Mouse (Mus musculus): ENCODE data around the gene Pde2a. TPM values are rescaled to one million over a fixed set of nuclear protein-coding genes. Genes with fewer than 3 reads are reported as not detected.
"Not testable (repeated sequence)": the region's sequence is repeated elsewhere in the genome, so short reads cannot be mapped to it uniquely, and the experiment has no call there.

Gene Pde2a
- polyA plus RNA-seq, 2 experiments, result 10.5 to 12.7 TPM

DNA sequence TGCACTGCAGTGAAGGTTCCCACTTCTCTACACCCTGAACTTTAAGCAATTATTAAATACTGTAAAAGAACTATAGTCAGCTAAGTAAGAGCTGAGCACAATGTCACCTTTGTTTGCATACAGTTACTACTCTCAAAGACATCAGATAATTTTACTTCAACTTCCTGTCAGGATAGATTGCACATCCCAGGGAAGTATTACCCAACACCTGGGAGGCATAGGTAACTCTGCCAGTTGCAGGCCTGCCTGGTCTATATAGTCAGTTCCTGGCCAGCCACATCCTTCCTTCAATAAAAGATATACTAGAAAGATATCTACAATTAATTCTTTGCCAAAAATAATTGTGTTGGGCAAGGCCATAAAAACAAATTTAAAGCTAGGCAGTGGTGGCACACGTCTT lies 135.9 kb downstream of the Pde2a start:
- H3K4me2 ChIP-seq (replicated peaks; ENCODE audit: low read depth, low read length, severe bottlenecking), result no peak overlapping the region
- no peak for TF ChIP-seq POLR2A (IDR thresholded peaks at IDR 0.05; ENCODE audit: borderline replicate concordance, extremely low read depth, insufficient read depth, insufficient read length)
- ATAC-seq (ENCODE audit: low FRiP score, low read depth) (no peak), DNase-seq (ENCODE audit: low spot score) (no peak)
- H3K27me3 ChIP-seq (ENCODE audit: control insufficient read depth, insufficient read depth, low read length), result no peaks in the 10 kb centered on the region
- no peaks in the 10 kb centered on the region for H3K36me3 ChIP-seq (ENCODE audit: control insufficient read depth, insufficient read depth, low read length)
- WGBS, result 71% methylated on average over 1 of the region's 1 CpGs
- no peak overlapping the region for H3K4me3 ChIP-seq (replicated peaks; ENCODE audit: low read length)
- H3K4me1 ChIP-seq (ENCODE audit: control insufficient read depth, insufficient read depth, low read length), result no peaks in the 10 kb centered on the region
- no peaks in the 10 kb centered on the region for H3K9me3 ChIP-seq (ENCODE audit: control insufficient read depth, low read length)
- no peak overlapping the region for H3K27ac ChIP-seq (replicated peaks; ENCODE audit: low read depth, low read length)
- H3K9ac ChIP-seq (ENCODE audit: low read depth, low read length, severe bottlenecking), result no peak overlapping the region

DNA sequence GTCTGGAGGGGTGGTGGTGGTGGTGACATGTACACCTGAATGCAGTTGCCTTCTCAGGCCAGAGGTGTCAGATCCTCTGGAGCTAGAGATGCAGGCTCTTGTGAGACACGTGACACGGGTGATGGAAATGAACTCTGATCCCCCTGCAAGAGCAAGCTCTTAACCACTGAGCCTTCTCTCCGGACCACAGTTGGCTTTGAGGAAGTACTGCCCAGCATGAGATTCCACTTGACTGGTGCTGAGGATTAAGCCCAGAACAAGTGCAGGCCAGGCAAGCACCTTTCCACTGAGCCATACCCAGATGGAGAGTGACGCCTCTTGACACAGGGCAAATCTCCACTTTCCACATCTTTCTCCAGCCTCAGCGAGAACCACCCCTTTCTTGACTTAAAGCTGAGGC lies 137.9 kb downstream of the Pde2a start:
- not testable (repeated sequence) for H3K4me2 ChIP-seq (replicated peaks; ENCODE audit: low read depth, low read length, severe bottlenecking); H3K27ac ChIP-seq (replicated peaks; ENCODE audit: low read depth, low read length); ATAC-seq (ENCODE audit: low FRiP score, low read depth); H3K4me3 ChIP-seq (replicated peaks; ENCODE audit: low read length); H3K9ac ChIP-seq (ENCODE audit: low read depth, low read length, severe bottlenecking); H3K4me1 ChIP-seq (ENCODE audit: control insufficient read depth, insufficient read depth, low read length); H3K9me3 ChIP-seq (ENCODE audit: control insufficient read depth, low read length); H3K27me3 ChIP-seq (ENCODE audit: control insufficient read depth, insufficient read depth, low read length); DNase-seq (ENCODE audit: low spot score); H3K36me3 ChIP-seq (ENCODE audit: control insufficient read depth, insufficient read depth, low read length)
- 67% methylated on average over 5 of the region's 5 CpGs for WGBS

MicroRNAs encoded within 50 kb of the gene (microRNA counts, 519-probe panel; counts per million panel counts)
- not detected for microRNA mmu-miR-139-3p
- 2,239 counts per million, percentile 37 among the panel's probes with 10 or more counts for microRNA mmu-miR-139-5p

Small RNA genes within 50 kb of the gene (microRNA-seq; reads per million reads assigned to microRNA genes)
- gene Mir139, result 1,346 reads per million, percentile 74 among the genes with 10 or more reads in this experiment

Other genes starting within 250 kb of the Pde2a start
- gene Atg16l2, start 119.4 kb upstream of the Pde2a start, polyA plus RNA-seq (2012; rRNA removed), result 31.1 and 35.2 TPM in 2 replicates
- 14.5 and 17.0 TPM in 2 replicates for gene Atg16l2, start 119.4 kb upstream of the Pde2a start, polyA plus RNA-seq (2014; fragmentation: Nextera tagmentation; extraction: Ambion mirVana)
- 26.3 and 28.1 TPM in 2 replicates for gene Stard10, start 104.6 kb upstream of the Pde2a start, polyA plus RNA-seq (2012; rRNA removed)
- gene Stard10, start 104.6 kb upstream of the Pde2a start, polyA plus RNA-seq (2014; fragmentation: Nextera tagmentation; extraction: Ambion mirVana), result 30.7 and 32.1 TPM in 2 replicates
- gene Arap1, start 73.6 kb upstream of the Pde2a start, polyA plus RNA-seq (2012; rRNA removed), result 92.6 and 99.2 TPM in 2 replicates
- gene Arap1, start 73.6 kb upstream of the Pde2a start, polyA plus RNA-seq (2014; fragmentation: Nextera tagmentation; extraction: Ambion mirVana), result 77.1 and 87.3 TPM in 2 replicates
- gene Gm45837, start 10.8 kb upstream of the Pde2a start, polyA plus RNA-seq (2012; rRNA removed), result 0.41 and 0.93 TPM in 2 replicates
- gene Gm45837, start 10.8 kb upstream of the Pde2a start, polyA plus RNA-seq (2014; fragmentation: Nextera tagmentation; extraction: Ambion mirVana), result 7.5 and 8.8 TPM in 2 replicates
- not detected in 2 replicates for gene Art2b, start 163.9 kb downstream of the Pde2a start, polyA plus RNA-seq (2012; rRNA removed)
- not detected in 2 replicates for gene Art2b, start 163.9 kb downstream of the Pde2a start, polyA plus RNA-seq (2014; fragmentation: Nextera tagmentation; extraction: Ambion mirVana)
- gene Clpb, start 241.9 kb downstream of the Pde2a start, polyA plus RNA-seq (2012; rRNA removed), result 21.4 and 27.6 TPM in 2 replicates
- 41.7 and 51.9 TPM in 2 replicates for gene Clpb, start 241.9 kb downstream of the Pde2a start, polyA plus RNA-seq (2014; fragmentation: Nextera tagmentation; extraction: Ambion mirVana)